Mouse (Mus musculus): ENCODE measurements around the gene Apbb2. TPM values are rescaled to one million over a fixed set of nuclear protein-coding genes. Genes with fewer than 3 reads are reported as not detected.

Gene Apbb2
- polyA plus RNA-seq, 2 experiments, result 15.8 to 45.8 TPM

DNA sequence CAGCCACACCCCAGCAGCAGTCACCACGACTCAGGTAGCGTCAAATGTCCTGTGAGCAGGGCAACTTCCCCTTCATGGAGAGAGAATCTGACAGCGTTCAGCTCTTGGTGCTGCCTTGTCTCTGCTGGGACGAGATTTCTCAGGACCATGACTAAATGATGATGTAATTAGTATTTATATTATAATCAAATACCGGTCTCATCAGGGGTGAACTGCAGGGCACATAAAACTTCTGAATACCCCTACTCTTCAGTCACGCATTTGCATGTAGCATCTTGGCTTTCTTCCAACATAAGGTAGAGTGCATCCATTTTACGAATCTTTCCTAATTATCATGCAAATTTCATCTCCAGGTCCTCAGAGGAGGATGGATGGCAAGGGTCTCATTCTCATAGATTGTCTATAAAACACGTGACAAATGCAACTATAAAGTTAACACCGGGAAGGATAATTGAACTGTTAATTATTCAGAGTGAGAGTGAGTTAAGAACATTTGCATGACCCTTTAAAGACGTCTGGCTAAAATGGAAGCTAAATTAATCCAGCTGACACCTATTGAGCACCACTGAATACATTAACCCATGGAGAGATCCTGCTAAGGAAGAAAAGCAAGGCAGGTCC lies 17.0 kb upstream of the Apbb2 start:
- Histone ChIP-seq H3K4me3 (replicated peaks; ENCODE audit: low read length) (no peak overlapping the region), H3K27me3 (ENCODE audit: control insufficient read depth, insufficient read depth, low read length) (no peaks in the 10 kb centered on the region), H3K9ac (ENCODE audit: low read depth, low read length, severe bottlenecking) (no peak overlapping the region), H3K4me1 (ENCODE audit: control insufficient read depth, insufficient read depth, low read length) (no peaks in the 10 kb centered on the region), H3K9me3 (ENCODE audit: control insufficient read depth, low read length) (no peaks in the 10 kb centered on the region), H3K27ac (replicated peaks; ENCODE audit: low read depth, low read length) (no peak overlapping the region), H3K4me2 (replicated peaks; ENCODE audit: low read depth, low read length, severe bottlenecking) (no peak overlapping the region), H3K36me3 (ENCODE audit: control insufficient read depth, insufficient read depth, low read length) (no peaks in the 10 kb centered on the region)
- 61% methylated on average over 10 of the region's 10 CpGs for WGBS
- TF ChIP-seq POLR2A (IDR thresholded peaks at IDR 0.05; ENCODE audit: borderline replicate concordance, extremely low read depth, insufficient read depth, insufficient read length), result no peak
- DNase-seq (ENCODE audit: low spot score), result no peak
- ATAC-seq (ENCODE audit: low FRiP score, low read depth), result no peak

DNA sequence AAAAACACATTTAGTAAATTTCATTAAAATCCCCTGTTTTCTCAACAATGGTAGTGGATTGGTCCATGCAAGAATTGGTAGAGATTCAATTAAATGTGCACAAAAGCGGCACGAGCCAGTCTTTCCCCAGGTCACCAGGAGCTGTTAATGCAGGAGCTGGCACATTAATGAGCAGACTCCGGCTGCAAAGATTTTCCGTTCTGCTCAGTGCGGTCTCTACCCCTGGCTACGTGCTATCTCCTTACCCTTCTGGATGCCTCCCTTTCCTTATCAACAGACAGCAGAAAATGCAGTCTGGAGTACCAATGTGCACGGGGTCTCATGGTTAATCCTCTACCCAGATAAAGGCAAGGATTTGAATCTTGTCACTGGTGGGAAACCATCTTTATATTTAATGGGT lies 9.2 kb upstream of the Apbb2 start:
- Histone ChIP-seq H3K4me2 (replicated peaks; ENCODE audit: low read depth, low read length, severe bottlenecking) (no peak overlapping the region), H3K9me3 (ENCODE audit: control insufficient read depth, low read length) (no peaks in the 10 kb centered on the region), H3K27me3 (ENCODE audit: control insufficient read depth, insufficient read depth, low read length) (no peaks in the 10 kb centered on the region), H3K36me3 (ENCODE audit: control insufficient read depth, insufficient read depth, low read length) (no peaks in the 10 kb centered on the region), H3K27ac (replicated peaks; ENCODE audit: low read depth, low read length) (no peak overlapping the region), H3K4me3 (replicated peaks; ENCODE audit: low read length) (no peak overlapping the region), H3K9ac (ENCODE audit: low read depth, low read length, severe bottlenecking) (no peak overlapping the region), H3K4me1 (ENCODE audit: control insufficient read depth, insufficient read depth, low read length) (no peaks in the 10 kb centered on the region)
- no peak for TF ChIP-seq POLR2A (IDR thresholded peaks at IDR 0.05; ENCODE audit: borderline replicate concordance, extremely low read depth, insufficient read depth, insufficient read length)
- DNase-seq (ENCODE audit: low spot score), result no peak
- ATAC-seq (ENCODE audit: low FRiP score, low read depth), result no peak
- 47% methylated on average over 7 of the region's 7 CpGs for WGBS

DNA sequence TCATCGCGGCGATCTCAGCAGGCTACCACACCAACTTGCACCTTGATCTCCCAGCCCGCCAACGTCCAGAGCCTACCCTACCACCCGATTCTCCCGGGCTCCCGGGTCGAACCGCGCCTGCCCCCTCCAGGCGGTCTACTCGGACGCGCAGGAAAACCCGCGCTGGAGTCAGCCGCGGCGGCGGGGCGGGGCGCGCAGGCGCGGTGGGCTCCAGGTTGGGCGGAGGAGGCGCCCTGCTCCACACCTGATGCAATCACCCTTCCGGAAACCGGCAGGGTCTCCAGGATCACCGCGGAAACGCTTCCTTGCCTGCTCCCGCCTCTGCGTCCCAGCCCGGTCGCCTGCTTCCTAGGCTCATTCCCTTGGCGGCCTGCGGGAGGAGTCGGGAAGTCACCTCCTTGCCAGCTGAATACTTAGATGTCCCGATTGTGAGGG lies 1.6 kb upstream of the Apbb2 start:
- Histone ChIP-seq H3K4me2 (replicated peaks; ENCODE audit: low read depth, low read length, severe bottlenecking) (peak overlapping the region; percentile 62), H3K9me3 (ENCODE audit: control insufficient read depth, low read length) (no peaks in the 10 kb centered on the region), H3K27ac (replicated peaks; ENCODE audit: low read depth, low read length) (0 out of 2 replicates have a peak overlapping the region, but pooled peaks have one; percentile 22), H3K4me1 (ENCODE audit: control insufficient read depth, insufficient read depth, low read length) (peaks cover 22% of the 10 kb centered on the region), H3K27me3 (ENCODE audit: control insufficient read depth, insufficient read depth, low read length) (no peaks in the 10 kb centered on the region), H3K4me3 (replicated peaks; ENCODE audit: low read length) (peak overlapping the region; percentile 57), H3K36me3 (ENCODE audit: control insufficient read depth, insufficient read depth, low read length) (no peaks in the 10 kb centered on the region), H3K9ac (ENCODE audit: low read depth, low read length, severe bottlenecking) (peak overlapping the region; percentile 63)
- TF ChIP-seq POLR2A (IDR thresholded peaks at IDR 0.05; ENCODE audit: borderline replicate concordance, extremely low read depth, insufficient read depth, insufficient read length), result no peak
- peak; percentile 77 for DNase-seq (ENCODE audit: low spot score)
- 5% methylated on average over 34 of the region's 41 CpGs for WGBS
- ATAC-seq (ENCODE audit: low FRiP score, low read depth), result peak; percentile 58

DNA sequence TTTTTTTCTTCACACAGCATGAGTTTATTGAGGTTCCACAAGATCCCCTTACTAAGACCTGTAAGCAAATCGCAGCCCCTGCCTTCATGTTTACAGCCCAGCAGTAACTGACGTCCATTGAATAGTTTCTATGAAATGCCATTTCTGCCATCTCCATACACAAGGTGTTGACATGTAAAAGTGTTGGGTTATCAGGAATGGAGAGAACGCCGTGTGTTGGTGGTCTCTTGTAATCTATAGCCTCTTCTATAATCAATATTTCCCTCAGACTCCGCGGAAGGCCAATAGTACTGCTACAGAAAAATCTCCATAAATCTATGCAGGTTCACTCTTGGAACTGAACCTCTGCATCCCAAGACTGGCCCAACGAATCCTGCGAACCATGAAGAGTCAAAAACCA lies 1.1 kb upstream of the Apbb2 start:
- no peaks in the 10 kb centered on the region for H3K27me3 ChIP-seq (ENCODE audit: control insufficient read depth, insufficient read depth, low read length)
- 41% methylated on average over 8 of the region's 8 CpGs for WGBS
- peak overlapping the region; percentile 63; the same call in 1 of the 2 replicates for H3K9ac ChIP-seq (ENCODE audit: low read depth, low read length, severe bottlenecking)
- no peak overlapping the region for H3K27ac ChIP-seq (replicated peaks; ENCODE audit: low read depth, low read length)
- DNase-seq (ENCODE audit: low spot score) (no peak), ATAC-seq (ENCODE audit: low FRiP score, low read depth) (no peak)
- peak overlapping the region; percentile 62 for H3K4me2 ChIP-seq (replicated peaks; ENCODE audit: low read depth, low read length, severe bottlenecking)
- no peaks in the 10 kb centered on the region for H3K9me3 ChIP-seq (ENCODE audit: control insufficient read depth, low read length)
- no peaks in the 10 kb centered on the region for H3K36me3 ChIP-seq (ENCODE audit: control insufficient read depth, insufficient read depth, low read length)
- H3K4me3 ChIP-seq (replicated peaks; ENCODE audit: low read length), result peak overlapping the region; percentile 57
- TF ChIP-seq POLR2A (IDR thresholded peaks at IDR 0.05; ENCODE audit: borderline replicate concordance, extremely low read depth, insufficient read depth, insufficient read length), result no peak
- H3K4me1 ChIP-seq (ENCODE audit: control insufficient read depth, insufficient read depth, low read length), result peaks cover 28% of the 10 kb centered on the region

DNA sequence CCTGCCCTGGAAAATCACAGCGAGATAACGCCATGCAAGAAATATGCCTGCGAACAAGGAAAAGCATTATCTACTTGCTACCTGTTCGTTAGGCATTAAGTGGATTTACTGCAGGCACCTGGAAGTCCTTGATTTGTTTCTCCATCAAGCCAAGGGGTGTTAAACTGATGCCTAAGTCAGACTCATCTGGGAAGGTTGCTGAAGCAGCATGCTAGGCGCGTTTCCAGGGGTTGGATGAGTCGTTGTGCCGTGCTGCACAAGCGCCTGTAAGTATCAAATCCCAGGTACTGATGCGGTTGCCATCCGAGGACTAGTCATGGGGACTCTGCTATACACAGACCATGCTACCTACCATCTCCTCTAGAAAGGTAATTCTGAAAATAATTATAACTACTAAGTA lies 611 bp upstream of the Apbb2 start:
- H3K9me3 ChIP-seq (ENCODE audit: control insufficient read depth, low read length), result no peaks in the 10 kb centered on the region
- peak overlapping the region; percentile 81 for H3K4me2 ChIP-seq (replicated peaks; ENCODE audit: low read depth, low read length, severe bottlenecking)
- H3K4me1 ChIP-seq (ENCODE audit: control insufficient read depth, insufficient read depth, low read length), result peaks cover 32% of the 10 kb centered on the region
- H3K9ac ChIP-seq (ENCODE audit: low read depth, low read length, severe bottlenecking), result no peak overlapping the region
- no peak for ATAC-seq (ENCODE audit: low FRiP score, low read depth)
- no peak for DNase-seq (ENCODE audit: low spot score)
- no peaks in the 10 kb centered on the region for H3K36me3 ChIP-seq (ENCODE audit: control insufficient read depth, insufficient read depth, low read length)
- 23% methylated on average over 11 of the region's 11 CpGs for WGBS
- H3K27me3 ChIP-seq (ENCODE audit: control insufficient read depth, insufficient read depth, low read length), result no peaks in the 10 kb centered on the region
- no peak for TF ChIP-seq POLR2A (IDR thresholded peaks at IDR 0.05; ENCODE audit: borderline replicate concordance, extremely low read depth, insufficient read depth, insufficient read length)
- no peak overlapping the region for H3K27ac ChIP-seq (replicated peaks; ENCODE audit: low read depth, low read length)
- peak overlapping the region; percentile 85 for H3K4me3 ChIP-seq (replicated peaks; ENCODE audit: low read length)
